Mouse (Mus musculus) testis, postnatal 10 days (tissue): ENCODE measurements around the gene Bach2.

ENCODE experiments used
- DNase-seq: peaks from one replicate; pipeline ENCODE4 v3.0.0; 2021; ENCODE audit warnings: low spot score

Bach2 gene

DNA sequence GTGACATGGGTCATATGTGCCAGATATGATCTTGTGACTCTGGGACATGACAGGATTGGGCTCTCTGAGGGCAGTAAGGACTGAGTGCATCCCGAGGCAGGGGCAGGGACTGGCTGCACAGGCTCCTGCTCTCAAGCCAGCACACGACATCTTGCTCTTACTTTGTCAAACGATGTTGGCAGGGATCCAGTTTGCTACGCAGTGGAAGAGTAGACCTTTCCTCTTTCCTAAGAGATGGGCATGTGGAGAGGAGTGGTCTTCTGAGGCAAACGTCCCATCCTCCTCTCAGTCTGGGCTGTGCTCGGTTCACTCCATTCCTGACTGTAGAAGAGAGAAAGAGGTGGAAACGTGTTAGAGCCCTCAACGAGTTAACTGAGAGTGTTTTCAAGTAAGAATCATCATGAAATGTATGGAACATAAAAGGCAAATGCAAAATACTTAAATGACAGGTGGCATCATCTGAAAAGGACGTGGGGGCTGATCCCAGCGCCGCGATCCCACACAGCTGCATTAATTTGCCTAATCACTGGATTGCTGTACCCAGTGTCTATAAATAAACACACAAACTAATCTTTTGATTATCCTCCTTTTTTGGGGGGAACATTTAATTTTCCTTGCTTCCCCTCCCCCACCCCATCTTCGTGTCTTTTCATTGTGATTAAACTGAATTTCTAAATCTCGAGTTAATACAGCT lies 150.7 kb downstream of the Bach2 start:
- DNase-seq = no peak

DNA sequence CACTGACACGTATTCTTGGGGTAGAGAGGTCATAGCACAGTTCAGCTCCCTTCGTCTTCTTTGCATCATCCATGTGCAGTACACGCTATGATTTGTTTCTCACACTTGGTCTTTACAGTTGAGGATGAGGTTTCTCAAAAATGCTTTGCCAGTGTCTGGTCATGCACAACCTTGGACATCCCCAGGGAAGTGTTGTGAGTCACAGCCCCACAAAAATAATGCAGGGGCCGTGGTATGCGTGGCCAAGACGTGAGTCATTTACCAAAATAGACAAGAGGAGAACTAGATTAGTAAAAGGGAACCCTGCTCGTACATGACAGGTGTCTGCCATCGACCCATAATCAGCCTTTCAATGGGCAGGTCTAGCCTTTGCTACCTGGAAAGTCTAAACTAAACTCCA lies 152.7 kb downstream of the Bach2 start:
- no peak for DNase-seq

DNA sequence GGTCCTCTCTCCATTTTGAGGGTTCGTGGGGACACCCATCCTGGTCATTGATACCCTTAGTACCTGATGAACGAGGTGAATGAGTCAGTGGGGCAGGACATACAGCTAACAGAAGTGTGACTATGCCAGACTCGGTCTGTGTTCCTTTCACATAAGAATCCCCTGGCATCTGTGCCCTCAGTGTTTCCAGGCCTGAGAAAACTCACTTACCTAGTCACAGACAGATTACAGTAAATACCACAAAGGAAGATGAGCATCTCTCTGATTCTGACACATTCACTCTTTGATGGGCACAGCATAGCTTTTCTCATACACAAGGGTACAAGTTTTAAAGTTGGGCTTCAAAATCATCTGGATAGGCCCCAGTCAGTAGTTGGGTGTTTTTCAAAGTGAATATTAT lies 154.6 kb downstream of the Bach2 start:
- DNase-seq = no peak

DNA sequence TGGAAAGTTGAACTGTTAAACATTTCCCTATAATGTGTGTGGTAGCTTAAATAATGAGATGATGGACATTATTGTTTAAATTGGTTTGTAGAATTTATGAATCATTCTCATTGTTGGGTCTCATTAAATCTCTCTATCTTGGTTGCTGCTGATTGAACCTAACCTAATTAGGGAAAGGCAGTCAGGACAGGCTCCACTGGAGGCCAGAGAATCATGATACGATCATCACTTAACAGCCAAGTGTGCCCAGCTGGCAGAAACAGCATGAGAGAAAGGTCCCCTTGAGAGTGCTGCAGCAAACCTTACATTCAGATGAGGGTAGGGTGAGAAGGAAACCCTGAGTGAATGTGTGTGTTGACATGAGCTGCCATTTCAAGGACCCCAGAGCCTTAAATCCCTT lies 155.3 kb downstream of the Bach2 start:
- DNase-seq = no peak

DNA sequence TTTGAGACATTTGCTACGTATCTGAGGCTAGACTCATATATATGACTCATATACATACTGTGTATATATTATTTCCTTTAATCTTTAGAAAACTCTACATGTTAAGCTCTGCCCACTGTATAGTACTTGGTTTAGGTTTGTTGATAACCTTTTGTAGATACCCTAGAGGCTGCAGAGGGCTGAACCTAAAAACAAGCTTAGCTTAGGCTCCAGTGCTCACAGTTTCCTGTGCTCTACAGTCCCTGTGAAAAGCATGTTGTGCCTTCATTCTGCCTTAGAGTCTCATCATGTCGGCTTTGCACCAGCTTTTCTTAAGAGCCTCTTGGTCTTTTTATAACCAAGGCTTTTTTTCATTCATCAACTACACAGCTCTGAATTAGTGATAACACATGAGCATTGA lies 156.2 kb downstream of the Bach2 start:
- DNase-seq = no peak

DNA sequence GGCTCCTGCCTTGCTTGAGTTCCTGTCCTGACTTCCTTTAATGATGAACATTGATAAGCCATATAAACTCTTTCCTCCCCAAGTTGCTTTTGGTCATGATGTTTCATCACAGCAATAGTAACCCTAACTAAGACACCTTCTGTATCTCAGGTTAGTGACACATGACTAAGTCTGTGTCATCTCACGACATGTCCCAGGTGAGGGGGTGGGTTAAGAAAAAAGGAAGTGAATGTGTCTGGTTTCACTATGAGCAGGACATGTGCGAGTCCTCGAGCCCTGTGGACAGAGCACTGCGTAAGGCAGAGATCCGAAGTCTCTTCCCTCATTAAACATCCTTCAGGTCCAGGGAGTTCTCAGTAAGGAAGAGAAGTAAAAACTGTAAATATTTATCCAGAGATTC lies 162.9 kb downstream of the Bach2 start:
- no peak for DNase-seq

DNA sequence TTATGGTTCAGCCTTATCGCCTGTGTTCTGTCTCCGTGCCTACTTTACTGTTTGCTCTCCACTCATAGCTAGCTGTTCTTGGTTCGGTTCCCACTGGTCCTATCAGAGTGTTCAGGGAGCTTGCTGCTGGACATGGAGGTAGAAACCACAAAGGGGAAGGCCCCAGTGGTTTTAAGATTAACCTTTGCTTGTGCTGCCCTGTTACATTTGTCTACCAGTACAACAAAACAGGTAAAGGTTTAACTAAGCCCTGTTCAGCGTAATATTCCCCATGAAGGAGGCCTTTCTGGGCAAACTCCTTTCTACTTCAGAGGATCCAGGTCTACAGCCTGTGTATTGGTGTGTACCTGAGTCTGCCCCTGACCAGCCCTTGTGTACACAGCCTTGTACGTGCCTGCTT lies 164.9 kb downstream of the Bach2 start:
- no peak for DNase-seq

DNA sequence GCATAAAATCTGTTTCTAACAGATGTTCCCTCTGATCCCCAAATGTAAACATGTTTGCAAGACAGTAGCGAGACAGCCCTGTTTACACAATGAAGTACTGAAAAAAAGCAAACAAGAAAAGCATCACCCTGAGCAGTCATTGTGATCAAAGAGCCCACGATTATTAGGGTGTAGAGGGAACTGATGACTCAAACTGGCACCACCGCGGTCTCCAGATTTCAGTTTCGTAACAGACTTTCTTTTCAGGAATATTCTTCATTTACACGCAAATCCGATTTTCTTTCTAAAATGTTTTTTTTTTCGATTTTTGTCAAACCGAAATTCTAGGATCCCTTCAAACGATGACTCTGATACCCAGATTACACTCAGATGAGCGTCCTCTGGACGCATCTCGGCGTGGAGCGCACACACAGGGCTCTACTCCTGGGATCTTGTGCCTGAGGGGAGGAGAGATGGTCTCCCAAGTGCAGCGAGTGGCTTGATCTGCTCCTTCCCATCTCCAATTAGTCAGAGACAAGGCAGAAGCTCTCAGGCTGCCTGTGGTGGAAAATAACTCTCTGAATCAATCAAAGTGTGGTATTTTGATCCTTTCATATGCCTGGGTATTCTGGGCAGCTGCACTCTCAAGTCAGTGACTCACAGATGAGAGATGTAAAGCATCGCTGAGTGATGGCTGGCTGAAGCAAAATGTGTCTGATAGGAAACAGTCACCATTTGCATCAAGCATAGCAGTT lies 166.7 kb downstream of the Bach2 start:
- DNase-seq = no peak

DNA sequence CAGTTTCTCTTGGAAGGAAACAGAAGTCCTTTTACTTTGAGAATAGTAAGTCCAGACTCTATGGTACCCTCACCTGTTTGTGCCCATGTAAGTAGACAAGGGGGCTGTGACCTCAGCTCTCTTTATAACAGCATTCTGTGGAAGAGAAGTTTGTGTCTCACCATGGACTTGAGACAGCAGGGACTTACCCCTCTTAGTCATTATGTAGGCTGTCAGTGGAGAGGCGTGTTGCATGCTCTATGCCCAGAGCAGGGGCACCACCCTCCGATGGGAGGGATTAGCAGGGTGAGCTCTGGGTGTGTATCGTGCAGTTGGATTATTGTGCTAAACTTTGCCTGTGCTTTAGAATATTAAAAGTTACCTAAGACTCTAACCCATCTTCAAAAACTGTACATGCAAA lies 167.4 kb downstream of the Bach2 start:
- no peak for DNase-seq

DNA sequence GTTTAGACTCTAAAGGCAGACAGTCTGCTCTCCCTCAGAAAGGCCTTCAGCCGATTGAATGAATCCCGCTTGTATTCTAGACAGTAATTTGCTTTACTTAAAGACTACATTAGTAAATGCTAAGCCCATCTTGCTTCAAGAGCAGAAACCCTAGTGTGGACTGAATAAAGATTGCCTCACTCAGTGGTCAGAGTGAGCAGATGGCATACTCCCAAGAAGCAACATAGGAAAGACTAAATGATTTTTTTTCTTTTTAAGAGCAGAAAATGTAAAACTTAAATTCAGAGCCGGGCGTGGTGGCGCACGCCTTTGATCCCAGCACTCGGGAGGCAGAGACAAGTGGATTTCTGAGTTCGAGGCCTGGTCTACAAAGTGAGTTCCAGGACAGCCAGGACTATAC lies 169.9 kb downstream of the Bach2 start:
- no peak for DNase-seq

DNA sequence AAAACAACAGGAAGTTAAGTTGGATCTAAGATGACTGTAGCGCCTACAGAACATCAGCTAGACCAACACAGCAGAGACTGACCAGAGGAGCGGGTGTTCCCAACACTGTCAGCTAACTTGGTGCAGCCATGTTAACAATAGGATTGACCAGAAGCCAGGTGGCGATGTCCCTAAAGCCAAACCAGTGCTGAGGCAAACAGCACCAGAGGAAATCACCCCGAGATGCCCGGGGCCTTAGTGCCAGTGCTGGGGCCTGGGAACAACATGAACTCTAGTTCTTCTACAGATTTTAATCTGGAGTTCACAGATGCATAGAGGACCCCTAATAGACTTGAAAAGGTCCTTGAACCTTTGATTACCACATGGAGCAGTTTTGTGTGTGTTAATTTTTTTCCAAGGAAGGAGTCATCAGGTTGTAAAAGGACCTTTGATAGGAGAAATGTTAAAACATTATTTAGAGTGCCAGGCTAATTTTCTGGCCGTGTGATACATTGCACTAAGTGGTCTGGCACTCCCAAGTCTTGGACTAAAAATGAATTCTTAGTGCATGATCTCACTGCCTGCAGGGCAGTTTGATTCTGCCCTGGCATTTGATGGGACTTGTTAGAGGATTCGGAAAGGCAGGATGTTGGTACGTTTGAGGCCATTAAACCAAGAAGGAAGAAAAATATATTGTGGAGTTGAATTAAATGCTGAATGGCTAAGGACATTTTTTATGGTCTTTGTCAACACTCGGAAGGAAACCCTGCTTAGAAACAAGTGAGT lies 170.7 kb downstream of the Bach2 start:
- DNase-seq = no peak

DNA sequence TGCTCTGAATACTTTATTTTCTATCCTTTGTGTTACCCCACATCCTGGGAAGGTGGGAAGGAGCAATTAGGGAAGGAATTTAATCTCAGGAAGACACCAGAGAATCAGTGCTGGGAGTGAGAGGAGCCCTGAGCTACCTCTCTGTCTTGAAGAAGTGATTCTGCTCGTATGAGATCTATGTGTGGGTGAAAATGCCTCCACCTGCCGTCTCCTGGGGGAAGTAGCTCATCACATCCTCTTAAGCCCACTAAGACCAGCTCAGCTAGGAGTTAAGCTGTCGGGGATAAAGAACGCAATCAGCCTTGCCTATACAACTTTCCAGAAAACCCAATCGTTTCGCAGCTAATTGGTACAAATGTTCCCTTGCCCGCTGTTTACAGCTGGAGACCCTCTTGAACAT lies 174.5 kb downstream of the Bach2 start:
- no peak for DNase-seq

DNA sequence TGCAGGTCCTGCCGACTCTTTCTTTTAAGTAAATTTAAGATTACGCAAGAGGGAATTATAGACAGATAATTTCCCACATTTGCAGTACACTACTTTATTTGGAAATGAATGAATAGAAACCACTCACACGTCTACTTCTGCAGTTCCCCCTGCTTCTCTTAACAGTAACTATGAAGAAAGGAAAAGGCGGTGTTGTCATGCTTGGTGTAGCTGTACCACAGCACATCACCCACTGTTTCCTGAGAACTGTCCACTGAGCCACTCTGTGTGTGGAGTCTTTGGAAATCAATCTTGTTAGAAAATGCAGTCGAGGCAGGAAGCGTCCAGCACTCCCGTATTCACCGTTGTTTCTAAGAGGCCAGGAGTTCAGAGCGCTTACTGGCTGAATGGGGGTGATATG lies 174.9 kb downstream of the Bach2 start:
- no peak for DNase-seq

DNA sequence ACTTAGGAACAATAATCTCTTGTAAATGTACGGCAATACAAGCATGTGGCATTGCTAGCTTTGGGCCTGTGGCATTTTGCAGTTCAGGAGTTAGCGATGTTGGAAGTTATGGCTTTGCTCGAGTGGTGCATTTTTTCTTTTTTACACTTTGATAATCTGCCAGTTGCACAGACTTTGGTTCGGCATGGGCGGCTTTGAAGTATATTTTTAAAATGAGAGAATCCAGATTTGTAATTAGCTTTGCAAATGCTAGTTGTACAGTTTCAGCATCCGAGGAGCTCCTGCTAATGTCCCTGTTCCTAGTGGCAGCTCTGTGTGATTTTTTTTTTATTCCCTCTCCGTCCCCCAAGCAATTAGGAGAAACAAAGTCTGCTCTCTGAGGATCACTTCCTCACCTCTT lies 176.4 kb downstream of the Bach2 start:
- DNase-seq = no peak

DNA sequence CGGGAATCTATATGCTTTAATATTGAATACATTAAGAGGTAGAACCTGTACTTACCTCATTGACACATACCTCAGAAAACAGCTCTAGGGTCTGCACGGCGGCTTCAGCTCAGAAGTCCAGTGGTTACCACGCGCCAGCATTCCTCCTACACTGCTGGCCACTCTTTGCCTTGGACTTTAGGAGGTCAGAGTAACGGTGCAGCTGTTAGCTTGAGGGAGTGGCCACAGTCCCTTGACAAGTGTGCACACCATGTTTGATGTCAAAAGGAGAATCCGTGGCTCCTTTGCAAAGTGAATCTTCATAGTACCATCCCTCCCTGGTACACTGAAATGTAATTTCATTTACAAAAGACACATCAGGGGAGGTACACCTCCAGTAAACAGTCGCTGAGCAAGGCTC lies 179.3 kb downstream of the Bach2 start:
- no peak for DNase-seq

DNA sequence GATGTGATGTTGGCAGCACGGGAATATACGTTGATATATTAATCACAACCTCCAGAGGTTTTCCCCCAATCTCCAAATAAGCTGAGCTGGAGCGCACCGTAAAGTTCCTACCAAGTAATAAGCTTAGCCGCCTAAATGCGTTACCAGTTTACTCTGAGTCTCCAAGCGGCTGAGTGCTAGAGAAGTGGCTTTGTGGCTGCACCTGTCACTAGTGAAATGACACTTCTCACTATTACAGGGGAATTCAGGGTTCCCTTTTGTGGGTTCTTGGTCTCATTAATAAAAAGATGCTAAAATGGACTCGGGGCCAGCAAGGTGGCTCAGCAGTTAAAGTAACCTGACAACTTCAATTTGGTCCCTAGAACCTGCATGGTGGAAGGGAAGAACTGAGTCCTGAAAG lies 183.0 kb downstream of the Bach2 start:
- DNase-seq = no peak

DNA sequence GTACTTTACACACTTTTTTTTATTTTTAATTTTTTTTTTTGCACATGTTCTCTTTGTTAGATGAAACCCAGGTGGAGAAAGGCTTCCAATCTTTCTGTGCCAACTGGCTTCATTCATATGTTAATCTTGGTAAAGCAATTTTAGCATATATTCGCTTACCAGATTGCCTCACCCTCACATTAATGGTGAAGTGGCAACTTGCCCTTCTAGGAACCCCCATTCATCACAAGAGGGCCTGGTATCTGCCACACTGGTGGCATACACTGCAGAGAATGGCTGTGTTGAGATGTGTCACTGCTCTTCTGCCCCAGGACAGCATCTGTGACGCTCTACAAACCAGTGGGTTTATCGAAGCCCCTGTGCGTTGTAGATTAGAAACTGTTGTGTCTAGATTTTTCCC lies 183.8 kb downstream of the Bach2 start:
- no peak for DNase-seq

DNA sequence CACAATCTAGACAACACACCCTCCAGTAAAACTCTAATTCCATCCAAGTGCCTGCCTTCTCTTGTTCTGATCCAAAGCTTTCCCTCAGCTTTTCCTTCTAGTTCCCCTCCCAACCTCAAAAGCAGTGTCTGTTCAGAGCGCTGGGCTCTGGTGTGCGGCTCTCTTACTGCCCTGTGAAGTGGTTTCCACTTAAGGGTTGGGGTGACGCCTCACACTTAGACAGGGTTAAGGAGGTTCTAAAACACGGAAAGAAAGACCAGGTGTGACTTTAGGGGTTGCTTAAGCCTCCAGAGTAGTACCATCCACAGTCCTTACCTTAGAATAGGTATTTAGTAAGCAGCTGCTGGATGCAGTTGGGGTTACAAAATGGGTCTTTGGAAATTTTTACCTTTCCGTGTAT lies 185.1 kb downstream of the Bach2 start:
- DNase-seq = no peak

DNA sequence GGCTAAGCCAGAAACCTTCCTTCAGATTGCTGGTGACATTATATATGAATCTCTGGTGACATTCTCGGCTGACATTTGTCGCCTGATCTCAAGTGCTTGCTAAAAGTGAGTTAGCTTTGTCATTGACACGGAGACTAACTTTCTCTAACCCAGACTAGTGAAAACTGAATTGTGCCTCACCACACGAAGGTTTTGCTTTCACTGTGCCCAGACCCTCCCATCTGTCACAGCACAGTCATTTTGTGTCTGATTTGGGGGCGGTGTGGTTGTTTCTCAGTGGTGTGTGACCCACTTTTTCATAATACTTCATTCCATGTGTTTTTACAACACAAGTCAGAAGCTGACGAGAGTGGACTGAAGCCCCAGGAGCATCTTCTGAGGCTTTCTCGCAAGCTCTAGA lies 185.8 kb downstream of the Bach2 start:
- no peak for DNase-seq

DNA sequence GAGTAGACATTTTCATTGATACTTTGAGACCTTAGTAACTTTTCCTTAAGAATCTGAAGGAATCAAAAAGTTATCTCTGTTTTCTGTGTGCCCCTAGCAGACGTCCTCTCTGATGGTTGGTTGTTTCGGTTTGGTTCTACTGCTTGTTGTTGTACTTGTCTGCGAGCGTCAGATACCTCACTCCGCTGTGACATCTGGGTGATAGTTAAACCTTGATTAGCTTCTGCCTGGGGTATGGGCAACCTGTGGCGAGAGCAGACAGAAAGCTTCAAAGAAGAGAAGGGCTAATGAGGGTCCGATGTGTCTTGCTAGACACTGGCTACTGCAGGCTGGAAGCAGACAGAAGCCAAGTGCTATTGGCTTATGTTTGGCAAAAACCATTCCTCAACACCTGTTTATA lies 186.5 kb downstream of the Bach2 start:
- no peak for DNase-seq

DNA sequence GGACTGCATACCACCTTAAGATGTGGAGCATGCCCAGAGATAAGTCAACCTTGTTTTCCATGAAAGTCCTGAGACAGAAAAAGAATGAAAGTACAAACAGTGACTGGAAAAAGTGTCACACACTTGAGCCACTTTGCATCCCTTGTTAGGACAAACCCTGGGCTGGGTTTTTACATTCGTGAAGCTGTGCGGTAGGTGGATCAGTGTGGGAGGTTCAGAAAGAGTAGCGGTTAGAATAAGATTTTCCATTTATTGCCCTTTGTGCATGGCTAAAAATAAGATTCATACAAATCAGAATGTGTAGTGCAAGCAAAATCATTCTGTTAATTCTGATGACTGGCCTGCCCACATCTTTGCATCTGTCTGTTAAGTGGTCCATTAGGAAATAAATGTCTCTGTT lies 187.0 kb downstream of the Bach2 start:
- DNase-seq = no peak

DNA sequence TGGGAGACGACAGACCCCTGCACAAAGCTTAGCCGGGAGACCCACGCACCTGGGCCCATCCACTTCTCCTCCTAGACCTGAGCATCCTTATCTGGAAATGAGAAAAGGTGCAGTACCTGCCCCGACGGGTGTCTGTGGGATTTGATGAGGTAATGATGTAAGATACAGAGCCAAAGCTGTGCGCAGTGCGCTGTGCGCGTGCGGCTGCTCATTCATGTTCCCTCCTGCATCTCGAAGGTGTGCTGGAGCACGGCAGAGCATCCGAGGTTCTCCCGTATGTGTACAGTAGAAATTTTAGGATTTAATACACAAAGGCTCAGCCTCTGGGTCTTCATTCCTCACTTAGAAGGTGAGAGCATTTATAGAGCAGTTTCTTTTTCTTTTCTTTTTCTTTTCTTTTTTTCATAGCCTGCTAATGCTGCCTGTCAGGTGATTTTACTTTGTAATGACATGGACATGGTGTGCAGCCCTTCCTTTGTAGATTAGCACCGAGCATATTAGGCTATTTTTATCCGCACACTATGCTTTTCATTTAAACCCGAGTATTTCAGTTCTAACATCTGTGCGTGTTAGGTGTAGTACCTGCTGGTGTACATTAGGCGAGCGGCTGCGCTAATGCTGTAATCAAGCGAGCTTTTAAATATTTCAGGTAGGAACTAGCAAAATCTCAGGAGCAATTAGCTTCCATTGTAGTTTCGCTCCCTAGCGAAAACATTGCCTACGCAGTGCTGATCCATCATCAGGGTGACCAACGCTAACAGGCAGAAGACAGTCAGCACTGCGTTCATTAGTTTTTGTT lies 188.4 kb downstream of the Bach2 start:
- DNase-seq = no peak

DNA sequence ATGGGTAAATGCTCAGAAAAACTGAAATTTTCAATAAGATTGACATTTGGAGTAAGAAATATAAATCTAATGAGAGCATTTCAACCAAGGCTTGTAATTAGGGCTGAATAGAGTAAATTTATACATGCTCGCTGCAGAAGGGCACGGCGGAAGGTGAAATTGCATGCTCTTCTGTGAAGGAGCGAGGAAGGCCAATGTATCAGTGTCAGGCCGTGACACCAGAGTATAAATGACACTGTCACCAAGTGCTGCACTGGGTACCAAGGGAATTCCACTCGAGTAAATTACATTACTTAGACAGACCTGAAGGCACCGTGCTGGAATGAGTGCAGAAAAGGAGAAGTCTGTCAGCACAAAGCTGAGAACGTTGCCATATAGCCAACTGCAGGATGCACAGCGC lies 190.1 kb downstream of the Bach2 start:
- DNase-seq = no peak
